Mouse (Mus musculus) urinary bladder, postnatal 10 days (tissue): ENCODE results near the gene Clic6.

Experiments used
- DNase-seq: peaks from one replicate; pipeline ENCODE4 v3.0.0; 2022; ENCODE audit warnings: low spot score

Gene Clic6

GRCm38 (mm10) chr16:92485436-92485835, at the start of gene Clic6:
Gene Clic6 (plus strand): TSS chr16:92485736.
- no peak for DNase-seq

GRCm38 (mm10) chr16:92439775-92440174, 45.8 kb upstream of the Clic6 start:
- DNase-seq = no peak

GRCm38 (mm10) chr16:92440229-92440628, 45.3 kb upstream of the Clic6 start:
- no peak for DNase-seq

DNA sequence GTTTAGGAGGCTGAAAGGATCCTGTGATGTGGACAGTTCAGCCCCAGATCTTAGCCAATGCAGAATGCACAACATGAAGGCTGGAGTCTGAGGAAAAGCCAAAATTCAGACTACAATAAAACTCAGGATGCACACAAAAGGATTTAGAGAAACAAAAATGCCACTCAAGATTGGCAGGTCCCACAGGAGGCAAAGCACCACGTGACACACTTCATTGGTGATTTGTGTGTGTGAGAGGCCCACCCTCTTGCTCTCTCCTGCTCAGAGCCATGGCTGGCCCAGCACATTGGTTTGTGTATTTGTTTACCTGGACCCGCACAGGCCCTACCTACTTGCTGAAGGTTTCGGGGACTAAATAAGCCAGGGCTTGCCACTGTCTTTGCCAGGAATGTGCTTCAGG, 44.3 kb upstream of the Clic6 start:
- DNase-seq = no peak

DNA sequence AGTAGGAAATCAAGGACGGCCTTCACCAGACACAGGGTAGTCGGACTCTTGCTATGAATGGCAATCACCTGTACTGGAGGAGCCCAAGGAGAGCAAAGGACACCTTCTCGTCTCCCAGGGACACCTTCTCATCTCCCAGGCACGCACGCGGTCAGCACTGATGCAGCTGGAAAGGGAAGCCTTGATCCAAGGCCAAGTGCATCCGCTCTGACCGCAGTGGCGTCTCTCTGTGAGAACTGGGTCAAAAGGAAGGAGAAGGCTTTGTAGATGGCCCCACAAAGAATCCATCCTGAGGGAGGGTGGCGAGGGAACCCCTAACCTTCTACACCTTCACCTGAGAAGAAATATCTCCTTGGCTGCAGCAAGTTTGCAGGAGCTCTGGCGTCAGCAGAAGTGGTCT, 43.4 kb upstream of the Clic6 start:
- no peak for DNase-seq

GRCm38 (mm10) chr16:92442946-92443345, 42.6 kb upstream of the Clic6 start:
- DNase-seq = no peak

DNA sequence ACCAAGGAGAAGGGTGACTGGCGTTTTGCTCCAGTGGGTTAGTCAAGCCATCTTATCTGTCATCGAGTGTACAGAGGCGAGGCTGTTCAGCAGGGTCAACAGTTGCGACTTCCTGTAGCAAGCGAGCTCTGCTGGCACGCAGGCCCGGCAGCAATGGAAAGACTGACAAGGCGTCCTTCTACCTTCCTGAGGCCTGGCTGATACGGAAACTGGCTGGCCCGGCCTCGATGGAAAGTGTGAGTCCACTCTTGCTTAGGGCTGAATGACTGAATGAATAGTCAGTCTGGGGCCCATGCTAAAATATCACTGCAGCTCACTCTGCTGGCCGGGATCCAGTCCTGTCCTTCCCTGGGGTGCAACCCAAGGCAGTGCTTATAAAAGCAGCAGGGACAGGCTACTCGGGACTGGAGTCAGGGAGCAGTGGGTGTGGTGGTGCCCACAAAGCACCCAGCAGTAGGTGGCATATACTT, 41.9 kb upstream of the Clic6 start:
- DNase-seq = no peak

GRCm38 (mm10) chr16:92445377-92445776, 40.2 kb upstream of the Clic6 start:
- no peak for DNase-seq

DNA sequence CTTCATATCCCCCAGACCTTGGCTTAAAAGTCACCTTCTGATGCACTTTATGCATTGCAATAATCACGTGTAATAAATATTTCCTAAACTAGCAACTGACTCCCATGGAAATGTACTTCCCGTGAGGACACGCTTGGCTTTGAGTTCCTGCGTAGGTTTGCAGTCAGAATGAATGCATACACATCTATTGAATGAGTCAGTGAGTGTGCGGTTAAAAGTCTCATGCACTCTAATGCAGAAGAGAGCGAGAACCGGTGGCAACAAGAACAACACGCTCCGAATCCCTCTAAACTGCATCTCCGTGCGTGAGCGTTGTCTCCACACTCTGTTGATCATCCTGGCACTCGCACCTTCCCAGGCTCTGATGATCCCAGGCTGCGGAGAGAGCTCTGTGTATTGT, 36.5 kb upstream of the Clic6 start:
- no peak for DNase-seq

GRCm38 (mm10) chr16:92450331-92450730, 35.2 kb upstream of the Clic6 start:
- DNase-seq = no peak

DNA sequence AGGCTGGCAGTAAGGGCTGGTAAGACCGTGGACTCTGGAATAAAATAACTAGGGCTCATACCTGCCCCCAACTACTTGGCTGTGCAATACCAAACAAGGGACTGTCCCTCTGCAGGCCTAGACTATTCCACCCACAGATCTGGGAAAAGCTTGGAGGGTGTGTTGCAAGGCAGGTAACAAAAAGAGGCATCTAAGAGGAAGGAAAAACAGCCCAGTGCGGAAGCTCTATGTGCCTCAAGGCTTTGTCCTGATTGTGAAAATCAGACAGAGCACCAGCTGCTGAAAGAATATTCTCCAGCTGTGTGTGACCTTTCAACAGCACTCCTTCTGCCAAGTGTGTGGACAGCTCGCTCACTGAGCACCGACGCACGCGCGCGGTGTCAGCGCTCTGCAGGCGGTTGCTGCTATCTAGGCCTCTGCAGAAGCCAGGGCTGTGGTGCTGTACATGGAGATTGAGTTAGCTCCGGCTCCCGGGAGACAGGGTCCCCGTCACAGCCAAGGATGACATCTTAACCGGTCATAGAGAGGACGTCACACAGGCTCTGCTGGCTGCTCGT, 33.9 kb upstream of the Clic6 start:
- DNase-seq = no peak

- no peak for DNase-seq
Measured at GRCm38 (mm10) chr16:92452609-92453008, 32.9 kb upstream of the Clic6 start.

DNA sequence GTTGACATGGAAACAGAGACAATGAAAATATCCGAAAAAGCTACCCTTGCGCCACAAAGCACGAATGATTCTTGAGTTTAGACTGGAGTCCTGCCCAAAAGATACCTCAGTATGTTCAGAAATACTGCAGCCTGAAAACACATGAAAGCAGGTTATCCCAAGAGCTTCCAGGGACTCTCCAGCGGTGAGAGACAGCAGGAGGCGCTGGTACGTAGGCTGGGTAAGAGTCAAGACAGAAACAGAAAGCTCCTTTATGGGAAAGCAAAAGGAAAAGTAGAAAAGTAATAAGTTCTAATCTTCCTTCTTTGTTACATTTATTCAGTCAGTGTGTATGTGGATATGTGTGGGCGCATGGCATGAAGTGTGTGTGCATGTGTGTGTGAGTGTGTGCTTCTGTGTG, 31.5 kb upstream of the Clic6 start:
- no peak for DNase-seq

DNA sequence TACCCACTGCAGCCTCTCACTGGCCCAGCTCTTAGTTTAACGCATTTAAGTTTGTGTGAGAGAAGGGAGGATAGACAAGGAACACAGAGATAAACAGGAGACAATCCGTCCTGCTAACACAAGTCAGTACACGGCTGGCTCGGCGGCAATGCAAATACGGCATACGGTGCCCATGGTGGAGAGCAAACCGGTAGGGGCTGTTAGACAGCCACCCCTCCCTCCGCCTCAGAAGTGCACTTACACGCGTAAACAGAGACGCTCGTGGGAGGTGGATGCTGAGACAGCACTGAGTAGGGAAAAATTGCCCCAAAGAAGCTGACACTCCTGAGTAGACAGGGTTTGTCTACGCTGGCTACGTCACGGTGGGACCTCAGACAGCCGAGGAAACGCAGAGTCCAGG, 31.0 kb upstream of the Clic6 start:
- no peak for DNase-seq

DNA sequence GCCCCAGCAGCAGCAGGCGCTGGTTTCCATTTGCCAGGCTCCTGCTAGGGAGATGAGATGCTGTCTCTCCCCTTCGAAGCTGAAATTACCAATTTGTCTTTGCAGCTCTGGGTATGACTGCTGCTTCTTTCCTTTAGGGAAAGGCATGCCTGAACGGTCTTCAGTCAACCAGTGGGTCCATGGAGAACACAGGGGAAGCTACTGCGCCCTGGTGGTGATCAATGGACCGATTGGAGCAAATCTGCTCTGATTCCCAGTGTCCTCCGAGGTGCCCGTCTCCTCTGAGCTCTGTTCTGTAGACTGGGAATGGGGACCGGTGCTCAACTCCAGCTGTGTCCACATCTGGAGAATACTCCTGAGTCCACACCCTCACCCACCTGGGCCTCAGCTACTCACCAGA, 30.0 kb upstream of the Clic6 start:
- no peak for DNase-seq

DNA sequence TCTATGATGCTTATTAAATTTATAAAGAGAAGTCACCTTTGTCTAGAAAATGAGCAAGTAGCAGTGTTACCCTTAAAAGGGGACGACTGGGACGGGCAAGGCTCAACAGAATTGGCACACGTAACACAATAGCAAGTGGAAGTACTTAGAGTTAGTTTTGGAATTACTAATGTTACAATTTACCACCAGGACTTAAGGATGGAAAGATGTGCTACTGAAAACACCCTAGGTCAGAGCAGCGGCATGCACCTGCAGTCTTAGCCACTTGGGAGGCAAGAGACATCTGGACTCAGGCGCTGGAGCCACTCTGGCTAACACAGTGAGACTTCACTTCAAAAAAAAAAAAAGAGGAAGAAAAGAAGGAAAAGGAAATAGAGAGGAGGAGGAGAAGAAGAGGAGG, 29.6 kb upstream of the Clic6 start:
- DNase-seq = no peak

- peak; percentile 32 for DNase-seq
Measured at GRCm38 (mm10) chr16:92457594-92457993, 27.9 kb upstream of the Clic6 start.

DNA sequence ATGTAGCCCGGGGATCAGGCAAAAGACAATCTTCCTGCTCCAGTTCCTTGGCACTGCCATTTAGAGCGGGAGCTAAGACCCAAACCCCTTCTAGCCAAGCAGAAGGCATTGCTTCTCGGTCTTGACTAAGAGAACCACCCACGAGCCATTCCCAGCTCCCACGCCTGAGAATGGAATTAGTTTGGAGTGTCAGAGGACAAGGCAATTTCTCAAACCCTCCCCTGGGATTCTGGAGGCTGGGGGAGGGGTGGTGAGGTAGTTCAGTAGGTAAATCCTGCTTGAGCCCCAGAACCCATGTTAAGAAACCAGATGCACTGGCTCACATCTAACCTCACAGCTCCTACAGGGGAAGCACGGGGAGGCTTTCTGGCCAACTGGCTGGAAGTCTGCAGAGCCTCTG, 24.1 kb upstream of the Clic6 start:
- DNase-seq = no peak

DNA sequence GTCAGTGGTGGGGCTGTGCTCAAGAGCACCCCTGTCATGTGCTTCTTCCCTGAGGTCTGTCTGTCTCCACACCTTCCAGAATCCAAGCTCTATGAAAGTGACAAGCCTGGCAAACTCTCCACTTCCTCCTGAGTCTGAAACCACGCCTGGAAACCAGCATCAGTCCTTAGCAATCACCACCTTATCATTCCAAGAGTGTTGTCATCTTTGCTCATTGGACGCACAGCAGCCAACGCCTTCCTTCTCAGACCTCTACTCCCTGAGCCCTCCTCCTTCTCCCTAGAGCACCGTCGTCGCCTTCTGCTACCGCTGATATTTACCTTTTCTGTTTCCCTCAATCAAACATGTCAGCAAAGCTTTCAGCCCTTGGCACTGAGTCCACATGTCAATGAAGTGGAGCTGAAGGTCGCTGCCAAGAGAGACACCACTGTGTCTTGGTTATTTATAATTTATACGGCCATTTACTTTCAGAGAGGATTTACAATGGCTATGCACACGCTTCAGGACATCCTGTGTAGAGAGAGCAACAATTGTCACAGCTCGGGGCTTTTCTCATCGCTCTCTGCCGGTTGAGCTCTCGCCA, 21.1 kb upstream of the Clic6 start:
- no peak for DNase-seq

GRCm38 (mm10) chr16:92465226-92465625, 20.3 kb upstream of the Clic6 start:
- no peak for DNase-seq

- peak; percentile 78 for DNase-seq
Measured at GRCm38 (mm10) chr16:92465642-92466526, 19.7 kb upstream of the Clic6 start.

DNA sequence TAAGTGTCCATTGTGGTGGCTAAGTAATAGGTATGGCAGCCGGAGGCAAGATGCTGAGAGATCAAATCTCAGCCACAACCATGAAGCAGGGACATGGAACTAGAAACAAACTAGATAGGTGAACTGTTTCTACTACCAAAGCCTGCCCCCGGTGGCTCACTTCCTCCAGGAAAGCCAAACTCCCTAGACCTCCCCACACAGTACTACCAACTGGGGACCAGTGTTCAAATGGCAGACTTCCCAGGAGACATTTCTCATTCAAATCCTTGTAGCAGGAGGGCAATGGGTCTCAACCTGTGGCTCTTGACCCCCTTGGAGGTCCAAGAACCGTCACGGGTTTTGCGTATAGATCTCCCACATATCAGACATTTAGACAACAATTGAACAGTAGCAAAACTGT, 18.5 kb upstream of the Clic6 start:
- no peak for DNase-seq

GRCm38 (mm10) chr16:92468459-92468858, 17.1 kb upstream of the Clic6 start:
- no peak for DNase-seq
